ENCODE assay signal across 18 mouse cellular contexts in genomic region chr2:116819016-116819687, GRCm38 (mm10). TPM values are rescaled to one million over a fixed set of nuclear protein-coding genes. Genes with fewer than 3 reads are reported as not detected.
DNase-seq lines count a peak whose midpoint lies in the region; ATAC-seq and TF ChIP-seq lines count a peak whose summit lies in the region.
"Had no signal": no experiment of that assay in that cellular context is flagged by ENCODE, and none has a peak within 500 bp of the region (broad histone marks: within the 10 kb centered on the region; RNA-seq: fewer than 3 reads in every experiment).

No protein-coding gene starts in this region.

- H3K4me1 ChIP-seq in forebrain, embryonic 15.5 days, result peaks cover 40% of the 10 kb centered on the region
- H3K4me1 ChIP-seq in forebrain, embryonic 11.5 days (replicated peaks; ENCODE audit: control insufficient read depth, insufficient read depth, low read length), result no peaks in the 10 kb centered on the region; the same call in 1 of the 2 replicates
- H3K4me1 ChIP-seq in kidney, embryonic 15.5 days, result no peaks in the 10 kb centered on the region; the same call in 1 of the 2 replicates
- no peaks in the 10 kb centered on the region for H3K4me1 ChIP-seq in kidney, embryonic 16.5 days (ENCODE audit: insufficient read depth, low read length)
- H3K4me1 ChIP-seq in midbrain, embryonic 10.5 days, result peaks cover 72% of the 10 kb centered on the region
- H3K4me1 ChIP-seq in olfactory bulb, adult 2 months (ENCODE audit: control insufficient read depth, insufficient read depth, low read length), result peaks cover 10% of the 10 kb centered on the region

- TF ChIP-seq POLR2A in olfactory bulb, adult 2 months (IDR thresholded peaks at IDR 0.05; ENCODE audit: insufficient read depth, low read depth, low read length), result no peak

- WGBS in forebrain, embryonic 15.5 days, result 28% methylated on average over 13 of the region's 13 CpGs
- WGBS in forebrain, embryonic 11.5 days, result 35% methylated on average over 13 of the region's 13 CpGs
- 45% methylated on average over 13 of the region's 13 CpGs for WGBS in kidney, embryonic 15.5 days
- 44% methylated on average over 13 of the region's 13 CpGs for WGBS in kidney, embryonic 16.5 days
- WGBS in midbrain, embryonic 10.5 days, result 35% methylated on average over 13 of the region's 13 CpGs
- WGBS in olfactory bulb, adult 2 months, result 33% methylated on average over 13 of the region's 13 CpGs

- ATAC-seq in forebrain, embryonic 15.5 days (replicated peaks), result 0 out of 2 replicates have a peak, but pooled peaks have one; percentile 17
- no peak for ATAC-seq in forebrain, embryonic 11.5 days (replicated peaks; ENCODE audit: low FRiP score)
- no peak for ATAC-seq in kidney, embryonic 15.5 days (replicated peaks; ENCODE audit: low FRiP score)
- ATAC-seq in kidney, embryonic 16.5 days (ENCODE audit: low FRiP score, low TSS enrichment), result no peak

- peak overlapping the region; percentile 9 for H3K27ac ChIP-seq in forebrain, embryonic 15.5 days (replicated peaks)
- H3K27ac ChIP-seq in forebrain, embryonic 11.5 days (ENCODE audit: low read depth, low read length), result no peak overlapping the region
- H3K27ac ChIP-seq in kidney, embryonic 15.5 days, result no peak overlapping the region
- H3K27ac ChIP-seq in kidney, embryonic 16.5 days (ENCODE audit: low read length), result no peak overlapping the region
- H3K27ac ChIP-seq in midbrain, embryonic 10.5 days (replicated peaks), result peak overlapping the region; percentile 81
- H3K27ac ChIP-seq in olfactory bulb, adult 2 months (ENCODE audit: insufficient read depth, low read depth, low read length), result peak overlapping the region; percentile 99
- H3K27ac ChIP-seq: macrophage had no signal

- DNase-seq in forebrain, embryonic 11.5 days (ENCODE audit: low spot score), result no peak
- peak; percentile 34 for DNase-seq in midbrain, embryonic 10.5 days (ENCODE audit: low spot score)
- no peak for DNase-seq in left cerebral cortex, adult 18-20 months (ENCODE audit: low spot score in 2 of 2)
- DNase-seq in thymus, postnatal 0 days (ENCODE audit: low spot score), result no peak
- DNase-seq: adrenal gland, postnatal 36 days; cerebellum, postnatal 14 days; right cerebral cortex, postnatal 14 days had no signal

- no peak overlapping the region for H3K9ac ChIP-seq in forebrain, embryonic 15.5 days (replicated peaks)
- no peak overlapping the region for H3K9ac ChIP-seq in forebrain, embryonic 11.5 days (ENCODE audit: low read length)
- no peak overlapping the region for H3K9ac ChIP-seq in kidney, embryonic 15.5 days
- H3K9ac ChIP-seq in kidney, embryonic 16.5 days (replicated peaks; ENCODE audit: low read length), result no peak overlapping the region

- H3K4me3 ChIP-seq in forebrain, embryonic 15.5 days, result no peak overlapping the region
- H3K4me3 ChIP-seq in forebrain, embryonic 11.5 days (ENCODE audit: low read depth, low read length), result no peak overlapping the region
- H3K4me3 ChIP-seq in kidney, embryonic 15.5 days (replicated peaks), result no peak overlapping the region
- H3K4me3 ChIP-seq in kidney, embryonic 16.5 days (ENCODE audit: low read length), result no peak overlapping the region
- H3K4me3 ChIP-seq in midbrain, embryonic 10.5 days, result no peak overlapping the region
- H3K4me3 ChIP-seq in olfactory bulb, adult 2 months (ENCODE audit: insufficient read depth, low read depth, low read length), result peak overlapping the region; percentile 38

- H3K27me3 ChIP-seq in forebrain, embryonic 15.5 days, result no peaks in the 10 kb centered on the region
- no peaks in the 10 kb centered on the region for H3K27me3 ChIP-seq in forebrain, embryonic 11.5 days (ENCODE audit: control insufficient read depth, insufficient read depth, low read length)
- no peaks in the 10 kb centered on the region for H3K27me3 ChIP-seq in kidney, embryonic 15.5 days
- no peaks in the 10 kb centered on the region for H3K27me3 ChIP-seq in kidney, embryonic 16.5 days (ENCODE audit: insufficient read depth, low read length)
- peaks cover 7% of the 10 kb centered on the region; the same call in 1 of the 2 replicates for H3K27me3 ChIP-seq in midbrain, embryonic 10.5 days (ENCODE audit: low read depth, poor library complexity, severe bottlenecking)

- peak overlapping the region; percentile 19; the same call in 1 of the 2 replicates for H3K4me2 ChIP-seq in forebrain, embryonic 15.5 days (replicated peaks)
- no peak overlapping the region for H3K4me2 ChIP-seq in forebrain, embryonic 11.5 days (ENCODE audit: low read depth, low read length, severe bottlenecking)
- 0 out of 2 replicates have a peak overlapping the region, but pooled peaks have one; percentile 16 for H3K4me2 ChIP-seq in kidney, embryonic 15.5 days
- no peak overlapping the region for H3K4me2 ChIP-seq in kidney, embryonic 16.5 days (replicated peaks; ENCODE audit: low read depth, low read length)

- no peaks in the 10 kb centered on the region for H3K9me3 ChIP-seq in forebrain, embryonic 15.5 days
- H3K9me3 ChIP-seq in forebrain, embryonic 11.5 days (ENCODE audit: control insufficient read depth, low read length), result no peaks in the 10 kb centered on the region
- no peaks in the 10 kb centered on the region for H3K9me3 ChIP-seq in kidney, embryonic 15.5 days (replicated peaks)
- H3K9me3 ChIP-seq in kidney, embryonic 16.5 days (ENCODE audit: low read length), result no peaks in the 10 kb centered on the region
- H3K9me3 ChIP-seq in midbrain, embryonic 10.5 days (replicated peaks), result no peaks in the 10 kb centered on the region

- TF ChIP-seq CTCF in olfactory bulb, adult 2 months (IDR thresholded peaks at IDR 0.05; ENCODE audit: insufficient read depth, low read depth, low read length), result no peak

- H3K36me3 ChIP-seq in forebrain, embryonic 15.5 days, result no peaks in the 10 kb centered on the region
- no peaks in the 10 kb centered on the region for H3K36me3 ChIP-seq in forebrain, embryonic 11.5 days (ENCODE audit: control insufficient read depth, insufficient read depth, low read length)
- no peaks in the 10 kb centered on the region for H3K36me3 ChIP-seq in kidney, embryonic 15.5 days
- no peaks in the 10 kb centered on the region for H3K36me3 ChIP-seq in kidney, embryonic 16.5 days (ENCODE audit: insufficient read depth, low read length)
- no peaks in the 10 kb centered on the region for H3K36me3 ChIP-seq in midbrain, embryonic 10.5 days

RNA-seq across cellular contexts. Expression of gene Tmco5, which starts 59.3 kb away (rescaled TPM):
- polyA plus RNA-seq in forebrain, embryonic 15.5 days (2015; fragmentation: Nextera tagmentation; extraction: Ambion mirVana), result not detected in 2 replicates
- not detected in 2 replicates for polyA plus RNA-seq in forebrain, embryonic 11.5 days (2014; fragmentation: Nextera tagmentation; extraction: Ambion mirVana)
- polyA plus RNA-seq in kidney, embryonic 15.5 days (2015; fragmentation: Nextera tagmentation; extraction: Ambion mirVana), result not detected in 2 replicates
- not detected in 2 replicates for polyA plus RNA-seq in kidney, embryonic 16.5 days (2015; fragmentation: Nextera tagmentation; extraction: Ambion mirVana)
- polyA plus RNA-seq in midbrain, embryonic 10.5 days (2016; fragmentation: Nextera tagmentation; extraction: Ambion mirVana), result not detected in 2 replicates
- not detected in 2 replicates for polyA plus RNA-seq in olfactory bulb, adult 2 months (2012; ENCODE audit: insufficient read depth, insufficient read length, low replicate concordance, missing spikeins)
- 1 to 10 TPM; 2.5 to 2.9 TPM for total RNA-seq in left cerebral cortex, adult 18-20 months (2021)
- polyA plus RNA-seq in thymus, postnatal 0 days (2015; fragmentation: Nextera tagmentation; extraction: Ambion mirVana), result not detected in 2 replicates
- total RNA-seq: adrenal gland, postnatal 36 days; gastrocnemius, adult 8-10 months had no signal
- polyA plus RNA-seq: embryonic facial prominence, embryonic 11.5 days; kidney, embryonic 14.5 days; limb, embryonic 14.5 days; liver, embryonic 16.5 days; macrophage; Patski had no signal

Comparison
In these comparisons a context has a peak if more than half of its experiments do, and no peak if none do; other contexts are left out.
1. H3K27ac ChIP-seq: peak in forebrain, embryonic 15.5 days (single experiment), midbrain, embryonic 10.5 days (single experiment) and olfactory bulb, adult 2 months (single experiment); none in forebrain, embryonic 11.5 days (single experiment), kidney, embryonic 15.5 days (single experiment) and kidney, embryonic 16.5 days (single experiment).
2. H3K4me2 ChIP-seq: peak in forebrain, embryonic 15.5 days (single experiment) and kidney, embryonic 15.5 days (single experiment); none in forebrain, embryonic 11.5 days (single experiment) and kidney, embryonic 16.5 days (single experiment).